Mouse (Mus musculus) stomach, embryonic 16.5 days (tissue): ENCODE data around the gene Gpha2. TPM values are rescaled to one million over a fixed set of nuclear protein-coding genes. Genes with fewer than 3 reads are reported as not detected.

Source experiments
- ATAC-seq: fragments of 200-750 bp; cut with Nextera tagmentation; 2 replicates; pipeline ENCODE4 v1.8.0; 2017; ENCODE audit warnings: moderate number of reproducible peaks, moderate TSS enrichment; ENCODE audit not compliant: insufficient read depth, low FRiP score
- H3K27ac ChIP-seq: fragments of 300-500 bp; sonication (generic); 2 replicates; pipeline ENCODE4 v1.5.1; 2014; ENCODE audit warnings: low read length
- H3K27me3 ChIP-seq: fragments of 300-500 bp; sonication (generic); 2 replicates; pipeline ENCODE4 v1.6.1; 2014; ENCODE audit warnings: low read length, control low read depth, mixed read lengths; ENCODE audit not compliant: control insufficient read depth, insufficient read depth
- H3K36me3 ChIP-seq: fragments of 300-500 bp; sonication (generic); 2 replicates; pipeline ENCODE4 v1.6.1; 2014; ENCODE audit warnings: low read length; ENCODE audit not compliant: control insufficient read depth, insufficient read depth
- H3K4me1 ChIP-seq: fragments of 300-500 bp; sonication (generic); 2 replicates; pipeline ENCODE4 v1.6.1; 2014; ENCODE audit warnings: low read length, control low read depth, mixed read lengths; ENCODE audit not compliant: control insufficient read depth, insufficient read depth
- H3K4me2 ChIP-seq: fragments of 300-500 bp; sonication (generic); 2 replicates; pipeline ENCODE4 v1.6.1; 2014; ENCODE audit warnings: low read depth, low read length, mixed read lengths
- H3K4me3 ChIP-seq: fragments of 300-500 bp; sonication (generic); replicated peaks from 2 replicates; pipeline ENCODE4 v1.5.1; 2014; ENCODE audit warnings: mild to moderate bottlenecking, low read length
- H3K9ac ChIP-seq: fragments of 300-500 bp; sonication (generic); 2 replicates; pipeline ENCODE4 v1.6.1; 2014; ENCODE audit warnings: low read length
- H3K9me3 ChIP-seq: fragments of 300-500 bp; sonication (generic); replicated peaks from 2 replicates; pipeline ENCODE4 v1.6.1; 2016; ENCODE audit warnings: low read length, control low read depth; ENCODE audit not compliant: control insufficient read depth
- WGBS: fragments of 180-500 bp; shearing (Covaris S2); extraction: QIAGEN DNeasy Blood & Tissue Kit; methylation state at CpG from one replicate; pipeline ENCODE4 v1.1.7; 2014; 5-methylcytosine and 5-hydroxymethylcytosine counted together
- polyA plus RNA-seq: library from polyadenylated mRNA; unstranded; fragments of >200 nt; fragmentation: Nextera tagmentation; extraction: Ambion mirVana; gene quantifications from 2 replicates; pipeline ENCODE4 v1.2.1, GENCODE M21; 2015

The Gpha2 gene
- 0.41 and 0.48 TPM in 2 replicates for polyA plus RNA-seq

DNA sequence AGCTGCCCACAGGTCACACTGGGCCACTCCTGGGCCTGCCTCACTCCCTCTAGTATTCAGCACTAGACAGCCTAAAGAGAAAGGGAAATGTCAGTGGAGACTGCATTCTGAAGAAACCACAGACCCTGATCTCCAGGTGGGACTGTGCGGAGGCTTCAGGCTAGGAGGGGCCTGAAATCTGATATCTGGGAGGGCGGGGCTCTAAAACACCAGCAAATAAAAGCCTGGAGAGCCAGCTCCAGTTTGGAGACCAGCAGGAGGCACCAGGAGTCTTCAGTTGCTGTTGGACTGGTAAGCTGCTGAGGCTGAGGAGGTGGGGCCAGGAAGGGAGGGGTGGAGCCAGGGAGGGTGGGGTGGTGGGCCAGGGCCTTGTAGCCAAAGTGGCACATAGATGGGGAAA is at the start of gene Gpha2:
Gene Gpha2, plus strand, starts transcription at position 246 of the 400 bp plus-strand sequence.
- Histone ChIP-seq H3K27ac (no peak within 1 kb of the TSS), H3K36me3 (0 out of 2 replicates have a peak, but pooled peaks cover 8% of the 10 kb centered on the region), H3K9ac (no peak within 1 kb of the TSS), H3K9me3 (no peaks in the 10 kb centered on the region), H3K4me1 (no peaks in the 10 kb centered on the region), H3K27me3 (no peaks in the 10 kb centered on the region), H3K4me2 (no peak within 1 kb of the TSS), H3K4me3 (no peak within 1 kb of the TSS)
- WGBS: 13% methylated on average over 2 of the region's 2 CpGs
- no peak for ATAC-seq

DNA sequence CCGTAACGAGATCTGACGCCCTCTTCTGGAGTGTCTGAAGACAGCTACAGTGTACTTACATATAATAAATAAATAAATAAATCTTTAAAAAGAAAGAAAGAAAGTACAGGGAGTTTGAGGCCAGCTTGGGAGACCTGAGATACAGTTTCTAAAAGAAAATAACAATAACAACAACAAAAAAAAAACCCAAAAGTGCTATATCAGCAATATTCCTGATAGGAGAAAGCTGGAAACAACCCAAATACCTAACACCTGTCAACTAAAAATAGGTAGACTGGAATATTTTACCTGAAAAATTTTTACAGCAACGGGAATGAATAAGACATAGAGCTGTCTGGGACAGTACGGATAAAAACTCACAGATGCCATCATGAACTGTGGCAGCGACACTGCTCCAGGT is 47.4 kb upstream of the Gpha2 start:
- no peak overlapping the region for H3K4me2 ChIP-seq
- H3K4me3 ChIP-seq: no peak overlapping the region
- ATAC-seq: no peak
- 81% methylated on average over 6 of the region's 6 CpGs for WGBS
- no peaks in the 10 kb centered on the region for H3K27me3 ChIP-seq
- no peaks in the 10 kb centered on the region for H3K4me1 ChIP-seq
- no peak overlapping the region for H3K9ac ChIP-seq
- H3K9me3 ChIP-seq: no peaks in the 10 kb centered on the region
- H3K27ac ChIP-seq: no peak overlapping the region
- no peaks in the 10 kb centered on the region for H3K36me3 ChIP-seq

DNA sequence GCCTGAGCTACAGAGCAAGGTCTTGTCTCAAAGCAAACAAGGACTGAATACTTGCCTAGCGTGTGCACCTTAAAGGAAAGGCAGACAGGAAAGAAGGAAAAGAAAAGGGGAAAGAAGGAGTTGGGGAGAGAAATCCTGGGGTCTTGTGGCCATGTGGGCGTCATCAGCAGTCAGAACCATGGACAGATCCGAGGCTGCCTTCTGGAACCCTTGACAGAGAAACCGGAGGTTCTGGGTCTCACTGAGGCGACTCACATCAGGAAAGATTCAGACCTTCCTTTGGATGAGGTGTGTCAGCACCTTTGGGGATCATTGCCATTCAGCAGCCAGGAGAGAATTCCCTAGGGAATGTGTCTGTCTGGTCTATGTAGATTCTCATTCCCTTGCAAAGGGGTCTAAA is 44.6 kb upstream of the Gpha2 start:
- Histone ChIP-seq H3K27ac (no peak overlapping the region), H3K27me3 (no peaks in the 10 kb centered on the region), H3K9ac (no peak overlapping the region), H3K36me3 (no peaks in the 10 kb centered on the region), H3K4me3 (no peak overlapping the region), H3K4me2 (no peak overlapping the region), H3K9me3 (no peaks in the 10 kb centered on the region), H3K4me1 (no peaks in the 10 kb centered on the region)
- no peak for ATAC-seq
- 12% methylated on average over 5 of the region's 5 CpGs for WGBS

DNA sequence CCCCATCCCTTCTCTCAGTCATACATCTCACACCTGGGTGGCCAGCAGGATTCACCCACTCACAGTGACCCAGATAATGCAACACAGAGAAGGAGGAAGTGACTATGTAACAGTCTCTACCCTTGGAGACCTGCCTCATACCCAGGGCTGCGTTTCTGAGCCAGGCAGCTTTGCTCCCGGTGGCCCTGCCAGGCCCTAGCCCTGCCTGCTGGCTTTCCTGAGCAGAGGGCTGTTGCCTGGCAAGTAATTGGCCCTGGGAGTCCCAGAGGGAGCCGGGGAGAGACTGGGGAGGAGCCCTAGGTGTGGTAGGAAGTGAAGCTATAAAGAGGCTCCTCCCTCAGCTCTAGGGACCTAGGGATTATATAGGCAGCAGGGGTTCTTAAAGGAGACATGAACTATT is 43.6 kb upstream of the Gpha2 start:
- Histone ChIP-seq H3K27me3 (no peaks in the 10 kb centered on the region), H3K9me3 (no peaks in the 10 kb centered on the region), H3K4me2 (no peak overlapping the region), H3K4me3 (no peak overlapping the region), H3K9ac (no peak overlapping the region), H3K27ac (no peak overlapping the region), H3K36me3 (no peaks in the 10 kb centered on the region), H3K4me1 (no peaks in the 10 kb centered on the region)
- no peak for ATAC-seq
- WGBS: 25% methylated on average over 3 of the region's 3 CpGs

DNA sequence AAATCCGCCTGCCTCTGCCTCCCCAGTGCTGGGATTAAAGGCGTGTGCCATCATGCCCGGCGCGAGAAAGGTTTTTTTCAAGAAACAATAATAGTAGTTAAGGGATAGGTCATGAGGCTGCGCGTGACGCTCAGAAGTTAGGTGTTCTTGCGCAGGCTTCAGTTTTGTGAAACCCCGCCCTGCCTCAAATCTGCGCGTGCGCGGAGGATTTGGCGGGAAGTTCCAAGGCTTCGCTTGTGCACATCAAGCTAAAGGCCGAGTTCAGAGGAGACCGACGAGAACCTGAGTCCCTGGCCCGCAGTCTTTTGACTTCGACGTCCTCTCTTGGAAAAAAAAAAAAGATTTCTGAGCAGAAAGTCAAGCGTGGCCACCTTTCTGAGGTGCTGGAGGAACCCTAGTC is 42.0 kb upstream of the Gpha2 start, which contains the start of gene Majin:
Gene Majin, plus strand, starts transcription at position 258 of the 400 bp plus-strand sequence.
- no peak for ATAC-seq
- Histone ChIP-seq H3K36me3 (no peaks in the 10 kb centered on the region), H3K4me3 (no peak within 1 kb of the TSS), H3K9me3 (no peaks in the 10 kb centered on the region), H3K27me3 (no peaks in the 10 kb centered on the region), H3K9ac (no peak within 1 kb of the TSS), H3K4me2 (no peak within 1 kb of the TSS), H3K27ac (no peak within 1 kb of the TSS), H3K4me1 (no peaks in the 10 kb centered on the region)
- WGBS: 81% methylated on average over 23 of the region's 23 CpGs

DNA sequence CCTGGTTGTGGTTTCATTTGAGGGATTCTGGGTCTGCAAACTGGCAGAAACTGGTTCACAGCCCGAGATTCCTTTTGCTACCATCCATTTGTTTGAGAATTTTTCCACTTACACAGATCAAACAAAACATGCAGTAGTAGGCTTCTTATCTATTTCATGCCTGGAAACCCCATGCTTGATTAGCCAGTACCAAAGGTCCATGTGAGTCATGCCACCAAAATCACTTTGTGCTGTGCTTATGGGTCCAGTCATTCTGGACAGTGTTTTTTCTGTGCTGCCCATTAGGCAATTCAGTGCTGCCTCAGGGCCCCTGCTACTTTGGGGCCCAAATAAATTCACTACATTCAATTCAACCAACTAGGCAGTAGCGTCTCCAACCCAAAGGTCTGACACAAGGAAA is 21.9 kb upstream of the Gpha2 start:
- H3K4me3 ChIP-seq: no peak overlapping the region
- H3K4me2 ChIP-seq: no peak overlapping the region
- H3K27ac ChIP-seq: no peak overlapping the region
- no peaks in the 10 kb centered on the region for H3K9me3 ChIP-seq
- no peaks in the 10 kb centered on the region for H3K27me3 ChIP-seq
- ATAC-seq: no peak
- H3K9ac ChIP-seq: no peak overlapping the region
- WGBS: 73% methylated on average over 2 of the region's 2 CpGs
- no peaks in the 10 kb centered on the region for H3K4me1 ChIP-seq
- no peaks in the 10 kb centered on the region for H3K36me3 ChIP-seq

DNA sequence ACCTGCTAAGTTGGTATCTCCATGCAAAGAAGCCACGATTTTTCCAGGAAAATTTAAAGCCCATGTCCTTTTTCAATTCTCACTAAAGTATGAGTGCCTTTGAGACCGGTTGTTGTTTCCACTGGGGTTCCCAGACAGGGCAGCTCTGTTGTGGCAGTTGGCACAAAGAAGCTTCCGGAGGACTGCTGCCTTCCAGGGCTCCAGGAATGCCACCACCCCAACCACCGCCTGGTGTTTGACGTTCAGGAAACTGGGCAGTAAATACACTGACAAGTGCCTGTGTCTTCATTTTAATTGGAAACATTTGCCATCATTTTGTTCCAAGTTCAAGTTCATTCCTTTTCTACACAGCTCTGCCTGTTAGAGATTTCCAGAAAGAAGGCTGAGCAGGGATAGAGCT is 19.5 kb upstream of the Gpha2 start:
- H3K36me3 ChIP-seq: no peaks in the 10 kb centered on the region
- no peak overlapping the region for H3K4me3 ChIP-seq
- ATAC-seq: no peak
- no peak overlapping the region for H3K27ac ChIP-seq
- no peak overlapping the region for H3K4me2 ChIP-seq
- H3K4me1 ChIP-seq: no peaks in the 10 kb centered on the region
- H3K9ac ChIP-seq: no peak overlapping the region
- no peaks in the 10 kb centered on the region for H3K27me3 ChIP-seq
- 72% methylated on average over 5 of the region's 5 CpGs for WGBS
- no peaks in the 10 kb centered on the region for H3K9me3 ChIP-seq

DNA sequence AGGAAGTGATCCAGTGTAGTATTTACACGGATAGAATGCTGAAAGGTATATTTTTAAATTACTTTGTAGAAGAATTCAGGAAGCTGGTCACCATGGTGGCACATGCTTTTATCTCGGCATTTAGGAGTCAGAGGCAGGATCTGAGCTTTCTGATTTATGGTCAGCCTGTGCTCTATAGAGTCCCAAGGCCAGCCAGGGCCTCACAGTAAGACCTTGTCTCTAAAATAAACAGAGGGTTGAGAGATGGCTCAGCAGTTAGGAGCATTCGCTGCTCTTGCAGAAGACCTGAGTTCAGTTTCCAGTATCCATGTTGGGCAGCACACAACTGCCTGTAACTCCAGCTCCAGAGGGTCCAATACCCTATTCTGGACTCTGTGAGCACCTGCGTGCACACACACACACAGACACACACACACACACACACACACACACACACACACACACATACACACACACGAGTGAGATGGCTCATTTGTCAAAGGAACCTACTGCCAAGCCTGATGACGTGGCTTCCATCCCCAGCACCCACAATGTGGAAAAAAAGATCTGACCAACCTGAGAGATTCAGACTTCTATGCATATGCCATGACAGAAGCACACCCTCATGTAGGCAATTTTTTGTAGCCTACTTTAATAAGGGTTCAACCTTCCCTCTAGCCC is 10.0 kb upstream of the Gpha2 start:
- H3K27me3 ChIP-seq: no peaks in the 10 kb centered on the region
- H3K4me1 ChIP-seq: no peaks in the 10 kb centered on the region
- no peak for ATAC-seq
- no peaks in the 10 kb centered on the region for H3K36me3 ChIP-seq
- WGBS: 47% methylated on average over 6 of the region's 6 CpGs
- no peaks in the 10 kb centered on the region for H3K9me3 ChIP-seq
- H3K9ac ChIP-seq: no peak overlapping the region
- H3K4me3 ChIP-seq: no peak overlapping the region
- no peak overlapping the region for H3K4me2 ChIP-seq
- H3K27ac ChIP-seq: no peak overlapping the region

DNA sequence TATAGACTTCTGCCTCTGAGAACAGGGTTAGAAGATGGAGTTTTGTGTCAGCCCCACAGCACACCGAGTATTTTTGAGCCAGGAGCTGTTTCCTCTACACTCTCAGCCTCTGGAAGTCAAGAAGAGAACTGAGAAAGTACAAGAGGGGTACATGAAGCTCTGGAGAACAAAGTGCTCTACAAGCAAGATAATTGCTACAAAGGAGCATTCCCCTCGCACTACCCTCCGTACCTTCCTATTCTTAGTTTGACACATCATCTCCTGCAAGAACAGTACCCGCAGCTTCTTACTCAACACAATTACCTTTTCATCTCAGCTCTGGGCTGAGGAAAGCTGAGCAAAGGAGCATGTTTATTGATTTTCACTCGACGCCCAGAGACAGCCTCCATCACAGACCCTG is 7.6 kb upstream of the Gpha2 start:
- H3K27me3 ChIP-seq: no peaks in the 10 kb centered on the region
- no peak overlapping the region for H3K4me2 ChIP-seq
- no peak overlapping the region for H3K4me3 ChIP-seq
- no peak overlapping the region for H3K9ac ChIP-seq
- WGBS: 54% methylated on average over 6 of the region's 6 CpGs
- no peaks in the 10 kb centered on the region for H3K4me1 ChIP-seq
- H3K27ac ChIP-seq: no peak overlapping the region
- H3K36me3 ChIP-seq: no peaks in the 10 kb centered on the region
- no peaks in the 10 kb centered on the region for H3K9me3 ChIP-seq
- ATAC-seq: no peak
